Mouse (Mus musculus) midbrain, postnatal 0 days (tissue): ENCODE measurements around the gene Kctd12b. TPM values are rescaled to one million over a fixed set of nuclear protein-coding genes. Genes with fewer than 3 reads are reported as not detected.
A peak's percentile ranks its signal among the peaks of the same experiment; 100 is the strongest.
"Not testable (repeated sequence)": the region's sequence is repeated elsewhere in the genome, so short reads cannot be mapped to it uniquely, and the experiment has no call there.

Experiments
- ATAC-seq: fragments of 200-750 bp; cut with Nextera tagmentation; 2 replicates; pipeline ENCODE4 v1.8.0; 2017; ENCODE audit warnings: moderate number of reproducible peaks, mild to moderate bottlenecking, moderate TSS enrichment, moderate library complexity; ENCODE audit not compliant: low FRiP score
- DNase-seq: peaks from one replicate; pipeline ENCODE4 v3.0.0-alpha.2; 2015; ENCODE audit warnings: low spot score
- H3K27ac ChIP-seq: fragments of 300-500 bp; sonication (generic); 2 replicates; pipeline ENCODE4 v1.5.1; 2014; ENCODE audit warnings: low read depth, mild to moderate bottlenecking, low read length, mixed read lengths
- H3K27me3 ChIP-seq: fragments of 300-500 bp; sonication (generic); 2 replicates; pipeline ENCODE4 v1.6.1; 2014; ENCODE audit warnings: low read length, control low read depth, mixed read lengths; ENCODE audit not compliant: insufficient read depth
- H3K36me3 ChIP-seq: fragments of 300-500 bp; sonication (generic); 2 replicates; pipeline ENCODE4 v1.6.1; 2014; ENCODE audit warnings: low read length, control low read depth, mixed read lengths; ENCODE audit not compliant: insufficient read depth
- H3K4me1 ChIP-seq: fragments of 300-500 bp; sonication (generic); 2 replicates; pipeline ENCODE4 v1.6.1; 2014; ENCODE audit warnings: mild to moderate bottlenecking, control low read depth, antibody characterized with exemption, low read length, mixed read lengths; ENCODE audit not compliant: insufficient read depth
- H3K4me2 ChIP-seq: fragments of 300-500 bp; sonication (generic); 2 replicates; pipeline ENCODE4 v1.6.1; 2014; ENCODE audit warnings: low read depth, mild to moderate bottlenecking, low read length, mixed read lengths; ENCODE audit not compliant: poor library complexity, severe bottlenecking
- H3K4me3 ChIP-seq: fragments of 300-500 bp; sonication (generic); 2 replicates; pipeline ENCODE4 v1.5.1; 2014; ENCODE audit warnings: low read depth, mild to moderate bottlenecking, low read length, moderate library complexity
- H3K9ac ChIP-seq: fragments of 300-500 bp; sonication (generic); replicated peaks from 2 replicates; pipeline ENCODE4 v1.6.1; 2014; ENCODE audit warnings: mild to moderate bottlenecking, low read length, moderate library complexity, mixed read lengths; ENCODE audit not compliant: poor library complexity, severe bottlenecking
- H3K9me3 ChIP-seq: fragments of 300-500 bp; sonication (generic); 2 replicates; pipeline ENCODE4 v1.6.1; 2016; ENCODE audit warnings: low read length, control low read depth
- CTCF ChIP-seq: IDR thresholded peaks from 2 replicates; pipeline ENCODE4 v1.5.1; 2016; ENCODE audit warnings: antibody characterized with exemption, mild to moderate bottlenecking
- WGBS: fragments of 180-500 bp; shearing (Covaris S2); extraction: QIAGEN DNeasy Blood & Tissue Kit; methylation state at CpG from one replicate; pipeline ENCODE4 v1.1.7; 2014; 5-methylcytosine and 5-hydroxymethylcytosine counted together
- polyA plus RNA-seq: library from polyadenylated mRNA; unstranded; fragments of >200 nt; fragmentation: Nextera tagmentation; extraction: Ambion mirVana; gene quantifications from 2 replicates; pipeline ENCODE4 v1.2.1, GENCODE M21; 2015
- total RNA-seq: library from RNA; depleted of rRNA; stranded (reverse); fragments of >200 nt; gene quantifications from 2 replicates; pipeline ENCODE4 v1.2.3, GENCODE M21; 2014

The Kctd12b gene
- total and polyA plus RNA-seq, 2 experiments from 2014 or later, result 3.6 to 5.8 TPM

DNA sequence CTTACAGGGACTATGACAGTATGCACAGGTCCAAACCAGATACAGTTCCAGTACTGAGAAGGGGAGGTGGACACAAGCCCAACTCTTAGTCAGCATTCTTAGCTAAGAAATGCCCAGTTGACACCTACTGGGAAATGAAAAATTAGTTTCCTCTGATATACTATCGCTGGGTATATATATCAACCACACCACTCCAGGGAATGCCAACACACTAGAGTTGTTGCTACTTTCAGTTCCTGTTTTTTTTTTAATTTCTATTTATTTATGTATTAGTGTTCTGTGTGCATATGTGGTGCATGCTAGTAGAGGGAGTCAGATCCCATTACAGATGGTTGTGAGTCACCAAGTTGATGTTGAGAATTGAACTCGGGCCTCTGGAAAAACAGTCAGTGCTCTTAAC, 20.5 kb upstream of the Kctd12b start:
- WGBS, result 83% methylated on average over 2 of the region's 2 CpGs
- H3K36me3 ChIP-seq, result no peaks in the 10 kb centered on the region
- TF ChIP-seq CTCF, result no peak
- no peaks in the 10 kb centered on the region for H3K9me3 ChIP-seq
- no peak for DNase-seq
- H3K4me2 ChIP-seq, result no peak overlapping the region
- no peak overlapping the region for H3K27ac ChIP-seq
- no peaks in the 10 kb centered on the region for H3K4me1 ChIP-seq
- ATAC-seq, result no peak
- H3K9ac ChIP-seq, result no peak overlapping the region
- H3K27me3 ChIP-seq, result no peaks in the 10 kb centered on the region
- H3K4me3 ChIP-seq, result no peak overlapping the region

DNA sequence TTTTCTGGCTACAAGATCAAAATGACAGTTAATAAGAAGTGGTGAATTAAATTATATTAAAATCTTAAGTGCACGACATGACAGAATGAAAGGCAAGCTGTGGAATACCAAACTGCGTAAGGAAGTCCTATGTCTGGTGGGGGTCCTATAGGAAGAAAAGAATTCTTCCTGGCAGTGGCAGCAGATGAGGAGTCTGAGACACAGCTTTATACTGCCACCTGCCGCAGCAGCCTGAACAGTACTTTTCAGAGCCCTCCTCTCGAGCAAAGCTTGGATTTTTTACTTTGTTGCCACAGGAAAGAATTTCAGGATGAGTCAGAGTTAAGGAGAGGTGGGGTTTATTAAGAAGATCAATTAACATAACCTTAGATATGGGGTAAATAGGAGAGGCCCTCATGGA, 11.5 kb upstream of the Kctd12b start:
- peak; percentile 73 for TF ChIP-seq CTCF
- Histone ChIP-seq H3K4me3 (no peak overlapping the region), H3K4me1 (no peaks in the 10 kb centered on the region), H3K9ac (no peak overlapping the region), H3K9me3 (no peaks in the 10 kb centered on the region), H3K27ac (no peak overlapping the region), H3K36me3 (no peaks in the 10 kb centered on the region), H3K4me2 (no peak overlapping the region), H3K27me3 (no peaks in the 10 kb centered on the region)
- DNase-seq (peak; percentile 51), ATAC-seq (no peak)
- WGBS, result 36% methylated on average over 4 of the region's 4 CpGs

DNA sequence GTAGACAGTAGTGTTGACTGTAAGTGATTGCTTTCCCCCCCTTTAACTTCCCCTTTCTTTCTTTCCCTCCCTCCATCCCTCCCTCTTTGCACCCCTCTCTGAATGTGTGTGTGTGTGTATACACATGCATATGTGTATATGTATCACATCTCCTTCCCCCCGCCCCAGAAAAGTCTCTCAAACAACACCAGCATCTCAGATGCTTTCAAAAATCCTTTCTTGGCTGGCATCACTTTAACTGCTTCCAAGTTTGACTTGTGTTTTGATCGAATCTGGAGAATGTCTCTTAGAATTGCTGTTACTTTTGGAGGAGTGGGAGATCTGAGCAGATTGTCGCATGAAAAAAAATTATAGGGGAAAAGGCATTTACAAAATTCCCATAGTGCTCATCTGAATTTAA, 4.3 kb upstream of the Kctd12b start:
- DNase-seq (no peak), ATAC-seq (no peak)
- H3K4me2 ChIP-seq, result no peak overlapping the region
- no peaks in the 10 kb centered on the region for H3K27me3 ChIP-seq
- H3K36me3 ChIP-seq, result no peaks in the 10 kb centered on the region
- H3K9ac ChIP-seq, result no peak overlapping the region
- no peak overlapping the region for H3K4me3 ChIP-seq
- H3K27ac ChIP-seq, result no peak overlapping the region
- 73% methylated on average over 3 of the region's 3 CpGs for WGBS
- no peak for TF ChIP-seq CTCF
- no peaks in the 10 kb centered on the region for H3K9me3 ChIP-seq
- no peaks in the 10 kb centered on the region for H3K4me1 ChIP-seq

DNA sequence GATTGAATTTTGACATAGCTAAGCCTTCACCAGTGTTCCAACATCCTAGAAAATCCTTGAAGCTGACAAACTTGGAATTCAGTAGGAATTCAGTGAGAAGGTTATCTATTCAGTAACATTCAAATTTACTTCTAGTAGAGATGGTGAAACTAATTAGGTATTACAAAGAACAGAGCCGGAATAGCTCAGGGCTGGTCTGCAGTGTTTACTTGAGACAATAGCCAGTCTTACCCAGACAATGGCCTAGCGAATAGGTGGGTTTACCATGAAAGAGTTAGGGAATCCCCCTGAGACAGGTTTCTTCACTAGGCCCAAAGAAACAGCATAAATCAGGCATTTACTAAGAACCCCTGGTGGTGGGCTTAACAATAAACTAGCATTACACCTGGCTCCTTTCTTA, 28.0 kb downstream of the Kctd12b start:
- WGBS, result 42% methylated on average over 2 of the region's 2 CpGs
- not testable (repeated sequence) for ATAC-seq, H3K9ac ChIP-seq, H3K9me3 ChIP-seq, H3K4me3 ChIP-seq, DNase-seq, H3K36me3 ChIP-seq, H3K27ac ChIP-seq, H3K4me2 ChIP-seq, H3K4me1 ChIP-seq, H3K27me3 ChIP-seq

DNA sequence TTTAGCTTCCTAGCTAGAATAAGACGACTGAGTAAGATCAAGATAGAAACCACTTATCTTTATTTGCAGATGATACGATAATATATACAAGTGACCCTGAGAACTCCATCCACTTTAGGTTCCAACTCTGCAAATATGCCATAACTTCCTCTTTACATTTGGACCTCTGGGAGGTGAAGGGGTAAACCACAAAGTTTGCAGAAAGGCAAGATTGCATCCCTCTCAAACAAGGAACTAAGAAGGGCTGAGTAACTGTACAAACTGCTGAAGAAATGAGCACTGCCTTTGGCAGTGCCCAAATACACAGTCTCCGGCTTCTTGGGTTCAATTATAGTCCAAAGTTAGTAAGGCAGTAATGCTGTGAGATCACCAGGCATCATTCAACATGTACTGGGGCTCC, 31.3 kb downstream of the Kctd12b start:
- Histone ChIP-seq H3K4me2 (no peak overlapping the region), H3K4me3 (no peak overlapping the region), H3K4me1 (no peaks in the 10 kb centered on the region), H3K9me3 (no peaks in the 10 kb centered on the region), H3K9ac (no peak overlapping the region), H3K27me3 (no peaks in the 10 kb centered on the region), H3K36me3 (no peaks in the 10 kb centered on the region), H3K27ac (no peak overlapping the region)
- DNase-seq (no peak), ATAC-seq (no peak)
- TF ChIP-seq CTCF, result no peak
- whole genome bisulfite sequencing, result 92% methylated on average over 3 of the region's 3 CpGs

DNA sequence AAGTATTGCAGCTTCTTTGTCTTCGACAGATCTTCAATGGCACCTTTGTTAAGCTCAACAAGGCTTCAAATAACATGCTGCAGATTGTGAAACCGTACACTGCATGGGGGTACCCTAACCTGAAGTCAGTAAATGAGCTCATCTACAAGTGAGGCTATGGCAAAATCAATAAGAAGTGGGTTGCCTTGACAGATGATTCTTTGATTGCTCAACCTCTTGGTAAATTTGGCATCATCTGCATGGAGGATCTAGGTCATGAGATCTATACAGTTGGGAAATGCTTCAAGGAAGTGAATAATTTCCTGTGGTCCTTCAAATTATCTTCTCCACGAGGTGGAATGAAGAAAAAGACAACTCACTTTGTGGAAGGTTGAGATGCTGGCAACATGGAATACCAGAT, 39.2 kb downstream of the Kctd12b start:
- WGBS, result 80% methylated on average over 3 of the region's 3 CpGs
- H3K4me2 ChIP-seq, result no peak overlapping the region
- no peak for TF ChIP-seq CTCF
- no peaks in the 10 kb centered on the region for H3K9me3 ChIP-seq
- H3K27me3 ChIP-seq, result no peaks in the 10 kb centered on the region
- H3K36me3 ChIP-seq, result no peaks in the 10 kb centered on the region
- DNase-seq (no peak), ATAC-seq (no peak)
- H3K4me1 ChIP-seq, result no peaks in the 10 kb centered on the region
- no peak overlapping the region for H3K27ac ChIP-seq
- no peak overlapping the region for H3K4me3 ChIP-seq
- no peak overlapping the region for H3K9ac ChIP-seq

DNA sequence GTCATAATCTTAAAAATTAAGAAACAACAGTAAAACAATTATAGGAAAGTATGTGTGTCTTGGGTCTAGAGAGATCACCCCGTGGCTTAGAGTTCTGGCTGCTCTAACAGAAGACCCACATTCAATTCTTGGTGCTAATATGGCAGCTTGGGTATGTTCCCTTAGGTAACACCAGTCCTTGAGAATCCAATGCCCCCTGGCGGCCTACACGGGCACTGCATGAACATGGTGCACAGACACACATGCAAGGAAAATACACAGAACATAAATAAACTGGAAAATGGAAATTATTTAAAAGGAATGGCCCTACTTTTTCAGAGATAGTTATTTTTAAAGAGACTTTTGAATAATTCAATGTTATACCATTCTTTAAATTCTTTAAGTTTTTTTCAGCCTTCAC, 55.6 kb downstream of the Kctd12b start:
- no peaks in the 10 kb centered on the region for H3K9me3 ChIP-seq
- H3K4me3 ChIP-seq, result no peak overlapping the region
- H3K4me2 ChIP-seq, result no peak overlapping the region
- no peak overlapping the region for H3K27ac ChIP-seq
- no peak for DNase-seq
- H3K27me3 ChIP-seq, result no peaks in the 10 kb centered on the region
- no peak for ATAC-seq
- WGBS, result 63% methylated on average over 3 of the region's 3 CpGs
- no peaks in the 10 kb centered on the region for H3K36me3 ChIP-seq
- no peak overlapping the region for H3K9ac ChIP-seq
- no peaks in the 10 kb centered on the region for H3K4me1 ChIP-seq
- TF ChIP-seq CTCF, result no peak; the same call in 1 of the 2 replicates
